ENCODE assay signal across 18 mouse cellular contexts in genomic region chr2:59233294-59233923, GRCm38 (mm10).
A peak's percentile ranks its signal among the peaks of the same experiment; 100 is the strongest.
DNase-seq lines count a peak whose midpoint lies in the region; ATAC-seq lines count a peak whose summit lies in the region.
"Had no signal": no experiment of that assay in that cellular context is flagged by ENCODE, and none has a peak within 500 bp of the region (broad histone marks: within the 10 kb centered on the region; RNA-seq: fewer than 3 reads in every experiment).

No protein-coding gene starts in this region.

- 64% methylated on average over 13 of the region's 13 CpGs for WGBS in heart, embryonic 10.5 days
- WGBS in heart, embryonic 16.5 days, result 49% methylated on average over 13 of the region's 13 CpGs
- 84% methylated on average over 13 of the region's 13 CpGs for WGBS in kidney, embryonic 16.5 days

- no peak overlapping the region for H3K4me3 ChIP-seq in heart, embryonic 10.5 days
- no peak overlapping the region for H3K4me3 ChIP-seq in heart, embryonic 16.5 days (ENCODE audit: low read length)
- H3K4me3 ChIP-seq in kidney, embryonic 16.5 days (ENCODE audit: low read length), result no peak overlapping the region
- H3K4me3 ChIP-seq: embryonic facial prominence, embryonic 10.5 days; limb, embryonic 10.5 days; liver, embryonic 12.5 days; lung, embryonic 15.5 days had no signal

- no peaks in the 10 kb centered on the region for H3K9me3 ChIP-seq in heart, embryonic 10.5 days
- H3K9me3 ChIP-seq in heart, embryonic 16.5 days (replicated peaks; ENCODE audit: control insufficient read depth, low read length), result no peaks in the 10 kb centered on the region; the same call in 1 of the 2 replicates
- H3K9me3 ChIP-seq in kidney, embryonic 16.5 days (ENCODE audit: low read length), result peaks cover 2% of the 10 kb centered on the region; the same call in 1 of the 2 replicates
- H3K9me3 ChIP-seq: embryonic facial prominence, embryonic 10.5 days; liver, embryonic 12.5 days; lung, embryonic 15.5 days had no signal

- H3K4me1 ChIP-seq in heart, embryonic 10.5 days, result peaks cover 33% of the 10 kb centered on the region
- peaks cover 24% of the 10 kb centered on the region for H3K4me1 ChIP-seq in heart, embryonic 16.5 days (ENCODE audit: control insufficient read depth, insufficient read depth, low read length)
- H3K4me1 ChIP-seq in kidney, embryonic 16.5 days (ENCODE audit: insufficient read depth, low read length), result 0 out of 2 replicates have a peak, but pooled peaks cover 7% of the 10 kb centered on the region
- H3K4me1 ChIP-seq: liver, embryonic 12.5 days; lung, embryonic 15.5 days had no signal

- peak overlapping the region; percentile 28; the same call in 1 of the 2 replicates for H3K4me2 ChIP-seq in heart, embryonic 16.5 days (ENCODE audit: low read depth, low read length)
- H3K4me2 ChIP-seq in kidney, embryonic 16.5 days (replicated peaks; ENCODE audit: low read depth, low read length), result no peak overlapping the region
- H3K4me2 ChIP-seq: hindbrain, embryonic 14.5 days; liver, embryonic 12.5 days; lung, embryonic 15.5 days had no signal

- H3K27ac ChIP-seq in heart, embryonic 10.5 days, result peak overlapping the region; percentile 47; the same call in 1 of the 2 replicates
- peak overlapping the region; percentile 89 for H3K27ac ChIP-seq in heart, embryonic 16.5 days (ENCODE audit: low read length)
- H3K27ac ChIP-seq in kidney, embryonic 16.5 days (ENCODE audit: low read length), result no peak overlapping the region
- H3K27ac ChIP-seq: embryonic facial prominence, embryonic 10.5 days; hindbrain, embryonic 14.5 days; limb, embryonic 10.5 days; liver, embryonic 12.5 days; lung, embryonic 15.5 days had no signal

- intact Hi-C loops in heart, postnatal 36 days (cut with DNase I), result no loop called here

- H3K9ac ChIP-seq in heart, embryonic 16.5 days (ENCODE audit: low read length), result peak overlapping the region; percentile 41; the same call in 1 of the 2 replicates
- H3K9ac ChIP-seq in kidney, embryonic 16.5 days (replicated peaks; ENCODE audit: low read length), result no peak overlapping the region
- H3K9ac ChIP-seq: hindbrain, embryonic 14.5 days; liver, embryonic 12.5 days; lung, embryonic 15.5 days had no signal

- peak; percentile 21; the same call in 1 of the 2 replicates for ATAC-seq in cerebellum, adult (ENCODE audit: insufficient number of reproducible peaks, low FRiP score, low TSS enrichment)
- ATAC-seq in heart, embryonic 16.5 days (replicated peaks; ENCODE audit: extremely low read depth, insufficient read depth, low FRiP score), result peak; percentile 61
- ATAC-seq in kidney, embryonic 16.5 days (ENCODE audit: low FRiP score, low TSS enrichment), result no peak
- ATAC-seq: CD4-positive, CD25-positive, alpha-beta regulatory T cell, adult 4 months; forebrain, embryonic 14.5 days; liver, embryonic 12.5 days had no signal

- no peaks in the 10 kb centered on the region for H3K27me3 ChIP-seq in heart, embryonic 10.5 days (ENCODE audit: insufficient read depth, poor library complexity, severe bottlenecking)
- no peaks in the 10 kb centered on the region for H3K27me3 ChIP-seq in heart, embryonic 16.5 days (ENCODE audit: control insufficient read depth, insufficient read depth, low read length)
- H3K27me3 ChIP-seq in kidney, embryonic 16.5 days (ENCODE audit: insufficient read depth, low read length), result no peaks in the 10 kb centered on the region
- H3K27me3 ChIP-seq: liver, embryonic 12.5 days; lung, embryonic 15.5 days had no signal

- peaks cover 8% of the 10 kb centered on the region for H3K36me3 ChIP-seq in heart, embryonic 10.5 days
- H3K36me3 ChIP-seq in heart, embryonic 16.5 days (ENCODE audit: control insufficient read depth, insufficient read depth), result peaks cover 5% of the 10 kb centered on the region
- H3K36me3 ChIP-seq in kidney, embryonic 16.5 days (ENCODE audit: insufficient read depth, low read length), result peaks cover 9% of the 10 kb centered on the region; the same call in 1 of the 2 replicates
- H3K36me3 ChIP-seq: lung, embryonic 15.5 days had no signal

- no peak for DNase-seq in cerebellum, postnatal 4 days (ENCODE audit: low spot score in 2 of 2)
- no peak for DNase-seq in heart, embryonic 10.5 days (ENCODE audit: low spot score)
- DNase-seq in heart, postnatal 36 days, result no peak
- no peak for DNase-seq in retina, postnatal 1 day
- DNase-seq in lung, postnatal 14 days, result no peak
- DNase-seq: kidney, adult 11 months; kidney, postnatal 10 days; midbrain, embryonic 14.5 days had no signal
